Mouse (Mus musculus) intestine, embryonic 16.5 days (tissue): ENCODE measurements around the gene Tcf15. TPM values are rescaled to one million over a fixed set of nuclear protein-coding genes. Genes with fewer than 3 reads are reported as not detected.

Experiments
- ATAC-seq: fragments of 200-750 bp; cut with Nextera tagmentation; 2 replicates; pipeline ENCODE4 v1.8.0; 2017; ENCODE audit warnings: moderate TSS enrichment, moderate library complexity
- H3K27ac ChIP-seq: fragments of 300-500 bp; sonication (generic); 2 replicates; pipeline ENCODE4 v1.5.1; 2014; ENCODE audit warnings: mild to moderate bottlenecking, low read length
- H3K27me3 ChIP-seq: fragments of 300-500 bp; sonication (generic); replicated peaks from 2 replicates; pipeline ENCODE4 v1.6.1; 2014; ENCODE audit warnings: low read length, control low read depth, mixed read lengths; ENCODE audit not compliant: control insufficient read depth, insufficient read depth
- H3K36me3 ChIP-seq: fragments of 300-500 bp; sonication (generic); 2 replicates; pipeline ENCODE4 v1.6.1; 2014; ENCODE audit warnings: low read length, control low read depth; ENCODE audit not compliant: control insufficient read depth, insufficient read depth
- H3K4me1 ChIP-seq: fragments of 300-500 bp; sonication (generic); 2 replicates; pipeline ENCODE4 v1.6.1; 2014; ENCODE audit warnings: low read length, control low read depth, mixed read lengths; ENCODE audit not compliant: control insufficient read depth, insufficient read depth
- H3K4me2 ChIP-seq: fragments of 300-500 bp; sonication (generic); 2 replicates; pipeline ENCODE4 v1.6.1; 2014; ENCODE audit warnings: low read depth, low read length, control low read depth
- H3K4me3 ChIP-seq: fragments of 300-500 bp; sonication (generic); 2 replicates; pipeline ENCODE4 v1.5.1; 2014; ENCODE audit warnings: mild to moderate bottlenecking, low read length
- H3K9ac ChIP-seq: fragments of 300-500 bp; sonication (generic); 2 replicates; pipeline ENCODE4 v1.6.1; 2014; ENCODE audit warnings: low read depth, low read length
- H3K9me3 ChIP-seq: fragments of 300-500 bp; sonication (generic); 2 replicates; pipeline ENCODE4 v1.6.1; 2016; ENCODE audit warnings: low read length, control low read depth; ENCODE audit not compliant: control insufficient read depth
- WGBS: fragments of 180-500 bp; shearing (Covaris S2); extraction: QIAGEN DNeasy Blood & Tissue Kit; methylation state at CpG from one replicate; pipeline ENCODE4 v1.1.7; 2014; 5-methylcytosine and 5-hydroxymethylcytosine counted together
- polyA plus RNA-seq: library from polyadenylated mRNA; unstranded; fragments of >200 nt; fragmentation: Nextera tagmentation; extraction: Ambion mirVana; gene quantifications from 2 replicates; pipeline ENCODE4 v1.2.1, GENCODE M21; 2015

Gene Tcf15
- polyA plus RNA-seq, 1 experiment from 2014 or later: 6.5 TPM

DNA sequence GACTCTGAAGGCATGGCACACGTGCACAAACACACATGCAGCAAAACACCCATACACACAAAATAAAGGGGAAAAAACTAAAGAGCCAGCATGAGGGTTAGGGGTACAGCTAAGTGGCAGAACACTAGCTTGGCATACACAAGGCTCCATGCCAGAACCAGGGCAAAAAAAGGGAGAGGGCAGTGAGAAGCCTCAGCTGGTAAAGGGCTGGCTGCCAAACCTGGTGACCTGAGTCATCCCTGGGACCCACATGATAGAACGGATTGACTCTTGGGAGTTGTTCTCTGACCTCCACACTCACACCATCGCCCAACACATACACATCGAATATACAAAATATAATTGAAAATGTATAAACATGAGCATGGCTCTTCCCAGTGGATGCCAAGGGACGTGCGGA, 33.3 kb downstream of the Tcf15 start:
- H3K4me2 ChIP-seq: no peak overlapping the region
- no peaks in the 10 kb centered on the region for H3K27me3 ChIP-seq
- no peak overlapping the region for H3K27ac ChIP-seq
- H3K9me3 ChIP-seq: no peaks in the 10 kb centered on the region
- no peaks in the 10 kb centered on the region for H3K4me1 ChIP-seq
- H3K4me3 ChIP-seq: no peak overlapping the region
- ATAC-seq: no peak
- H3K9ac ChIP-seq: no peak overlapping the region
- H3K36me3 ChIP-seq: no peaks in the 10 kb centered on the region
- WGBS: 85% methylated on average over 6 of the region's 6 CpGs

DNA sequence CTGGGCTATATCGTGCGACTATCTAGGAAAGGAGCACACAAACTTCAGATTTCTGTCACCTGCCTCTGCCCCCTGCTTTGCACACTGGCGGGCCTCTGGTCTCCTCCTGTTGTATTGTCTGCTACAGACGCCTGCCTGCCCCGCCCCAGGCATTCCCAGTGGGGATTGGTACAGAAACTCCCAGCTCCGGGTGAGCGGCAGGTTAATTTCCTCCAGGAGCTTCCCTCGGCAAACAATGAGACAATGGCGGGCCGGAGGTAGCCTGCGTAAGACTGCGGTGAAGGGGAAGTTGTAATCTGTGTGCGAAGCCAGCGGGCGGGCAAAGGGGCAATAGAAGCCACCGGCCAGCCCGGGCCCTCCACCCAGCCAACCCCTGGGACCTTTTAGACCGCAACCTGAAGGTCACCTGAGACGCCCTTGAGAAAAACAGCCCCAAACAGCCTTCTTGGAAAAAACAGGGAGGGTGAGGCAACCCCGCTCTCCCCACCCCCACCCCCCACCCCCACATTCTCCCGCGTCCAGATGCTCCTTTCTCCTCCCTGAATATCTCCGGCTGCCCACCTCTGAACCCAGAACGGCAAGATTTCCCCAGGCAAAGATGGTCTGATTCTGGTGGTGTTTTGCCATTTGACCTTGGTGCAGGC, 33.9 kb downstream of the Tcf15 start:
- Histone ChIP-seq H3K4me1 (no peaks in the 10 kb centered on the region), H3K9ac (no peak overlapping the region), H3K4me2 (peak overlapping the region; percentile 51), H3K27me3 (no peaks in the 10 kb centered on the region), H3K4me3 (peak overlapping the region; percentile 26), H3K27ac (no peak overlapping the region), H3K9me3 (no peaks in the 10 kb centered on the region), H3K36me3 (no peaks in the 10 kb centered on the region)
- peak; percentile 81 for ATAC-seq
- WGBS: 14% methylated on average over 23 of the region's 24 CpGs

DNA sequence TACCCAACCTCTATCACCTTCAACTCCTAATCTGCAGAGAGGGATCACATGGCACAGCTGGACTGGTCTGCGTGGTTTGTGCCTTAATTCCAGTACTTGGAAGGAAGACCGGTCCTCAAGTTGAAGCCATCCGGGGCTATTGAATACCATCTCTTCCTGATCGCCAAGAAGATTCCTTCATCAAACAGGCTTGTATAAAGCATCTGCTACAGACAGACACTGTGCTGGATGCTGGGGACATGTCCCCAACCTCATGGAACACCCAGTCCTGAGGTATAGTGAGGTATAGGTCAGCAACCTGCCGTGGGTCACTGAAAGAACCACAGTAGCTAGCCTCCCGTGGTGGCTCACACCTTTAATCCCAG, 34.4 kb downstream of the Tcf15 start:
- WGBS: 83% methylated on average over 6 of the region's 6 CpGs
- Histone ChIP-seq H3K36me3 (no peaks in the 10 kb centered on the region), H3K4me2 (peak overlapping the region; percentile 51), H3K9me3 (no peaks in the 10 kb centered on the region), H3K9ac (no peak overlapping the region), H3K27ac (no peak overlapping the region), H3K27me3 (no peaks in the 10 kb centered on the region), H3K4me1 (no peaks in the 10 kb centered on the region), H3K4me3 (no peak overlapping the region)
- no peak for ATAC-seq

DNA sequence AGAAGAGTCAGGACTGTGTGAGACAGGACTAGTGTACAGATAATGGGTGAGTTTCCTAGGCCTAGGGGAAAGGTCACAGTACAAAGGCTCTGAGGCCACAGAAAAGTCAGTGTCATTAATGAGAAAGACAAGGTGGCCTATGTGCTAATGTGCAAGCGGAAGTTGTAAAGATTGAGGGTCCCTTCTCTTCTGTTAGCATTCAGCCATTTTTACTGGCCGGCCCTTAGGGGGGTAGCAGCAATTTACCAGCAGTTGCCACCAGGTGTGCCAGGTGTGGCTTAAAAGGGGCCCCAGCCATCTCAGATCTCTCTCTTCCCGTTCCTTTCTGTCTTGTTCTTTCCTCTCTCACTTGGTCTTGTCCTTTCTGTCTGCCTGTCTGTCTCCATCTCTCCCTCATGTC, 35.0 kb downstream of the Tcf15 start:
- Histone ChIP-seq H3K27me3 (no peaks in the 10 kb centered on the region), H3K4me1 (no peaks in the 10 kb centered on the region), H3K4me2 (no peak overlapping the region), H3K9me3 (no peaks in the 10 kb centered on the region), H3K4me3 (no peak overlapping the region), H3K27ac (no peak overlapping the region), H3K9ac (no peak overlapping the region), H3K36me3 (no peaks in the 10 kb centered on the region)
- 88% methylated on average over 3 of the region's 3 CpGs for WGBS
- ATAC-seq: no peak

DNA sequence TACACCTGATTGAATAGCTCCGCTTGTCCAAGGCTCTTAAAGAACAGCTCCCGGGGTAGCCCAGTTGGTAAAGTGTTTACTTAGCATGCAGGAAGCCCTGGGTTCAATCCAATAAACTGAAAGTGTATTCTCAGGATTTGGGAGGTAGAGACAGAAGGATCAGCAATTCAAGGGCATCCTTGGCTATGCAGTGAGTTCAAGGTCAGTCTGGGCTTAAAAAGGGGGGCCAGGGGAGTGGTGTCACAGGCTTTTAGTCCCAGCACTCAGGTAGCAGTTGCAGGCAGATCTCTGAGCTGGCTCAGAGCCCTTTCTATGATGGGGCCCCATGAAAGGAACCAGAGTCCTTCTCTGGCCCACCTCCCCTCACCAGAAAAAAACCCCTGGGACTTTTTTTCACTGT, 35.9 kb downstream of the Tcf15 start:
- Histone ChIP-seq H3K27ac (no peak overlapping the region), H3K4me2 (no peak overlapping the region), H3K4me1 (no peaks in the 10 kb centered on the region), H3K9ac (no peak overlapping the region), H3K9me3 (no peaks in the 10 kb centered on the region), H3K36me3 (no peaks in the 10 kb centered on the region), H3K4me3 (no peak overlapping the region), H3K27me3 (no peaks in the 10 kb centered on the region)
- WGBS: 77% methylated on average over 2 of the region's 2 CpGs
- ATAC-seq: no peak

DNA sequence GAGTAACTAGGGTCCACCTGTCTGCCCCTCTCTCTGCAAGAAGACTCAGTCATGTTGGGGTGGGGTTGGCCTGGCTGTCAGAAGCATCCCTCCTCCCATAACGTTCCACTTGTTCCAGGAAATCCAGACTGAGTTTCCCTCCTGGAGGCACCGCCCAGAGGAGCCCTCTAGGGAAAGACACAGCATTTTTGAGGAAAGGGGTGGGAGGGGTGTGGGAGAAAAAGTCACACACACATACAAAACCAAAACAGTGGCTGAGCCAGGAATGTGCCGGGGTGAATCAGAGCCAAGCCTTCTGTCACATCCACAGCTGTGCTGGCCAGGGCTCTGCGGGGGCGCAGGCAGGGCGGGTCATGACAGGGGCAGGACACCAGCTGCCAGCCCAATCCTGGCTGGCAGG, 37.0 kb downstream of the Tcf15 start:
- Histone ChIP-seq H3K9me3 (no peaks in the 10 kb centered on the region), H3K4me2 (no peak overlapping the region), H3K4me1 (no peaks in the 10 kb centered on the region), H3K4me3 (no peak overlapping the region), H3K36me3 (no peaks in the 10 kb centered on the region), H3K27ac (no peak overlapping the region; the same call in 1 of the 2 replicates), H3K27me3 (no peaks in the 10 kb centered on the region), H3K9ac (no peak overlapping the region)
- 48% methylated on average over 6 of the region's 6 CpGs for WGBS
- ATAC-seq: peak; percentile 76

DNA sequence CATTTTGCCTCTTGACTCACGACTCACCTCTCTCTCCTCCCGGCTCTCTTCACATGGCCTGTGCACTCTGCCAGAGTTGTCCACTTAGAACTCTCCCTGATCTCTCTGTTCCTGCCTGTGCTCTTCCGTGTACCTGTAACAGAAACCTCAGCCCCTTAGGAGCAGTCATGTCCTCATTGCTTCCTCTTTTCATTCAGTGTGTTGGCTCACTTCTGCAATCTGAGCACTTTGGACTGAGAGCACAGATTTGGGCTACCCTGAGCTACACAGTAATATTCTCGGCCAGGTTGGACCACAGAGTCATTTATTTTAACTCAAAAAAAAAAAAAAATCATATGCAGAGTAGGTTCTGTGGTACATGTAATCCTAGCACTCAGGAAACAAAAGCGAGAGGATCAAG, 43.8 kb downstream of the Tcf15 start:
- no peaks in the 10 kb centered on the region for H3K27me3 ChIP-seq
- no peaks in the 10 kb centered on the region for H3K4me1 ChIP-seq
- ATAC-seq: no peak
- no peak overlapping the region for H3K9ac ChIP-seq
- no peaks in the 10 kb centered on the region for H3K36me3 ChIP-seq
- no peak overlapping the region for H3K4me3 ChIP-seq
- H3K27ac ChIP-seq: no peak overlapping the region
- no peak overlapping the region for H3K4me2 ChIP-seq
- H3K9me3 ChIP-seq: no peaks in the 10 kb centered on the region
- WGBS: 74% methylated on average over 5 of the region's 5 CpGs

DNA sequence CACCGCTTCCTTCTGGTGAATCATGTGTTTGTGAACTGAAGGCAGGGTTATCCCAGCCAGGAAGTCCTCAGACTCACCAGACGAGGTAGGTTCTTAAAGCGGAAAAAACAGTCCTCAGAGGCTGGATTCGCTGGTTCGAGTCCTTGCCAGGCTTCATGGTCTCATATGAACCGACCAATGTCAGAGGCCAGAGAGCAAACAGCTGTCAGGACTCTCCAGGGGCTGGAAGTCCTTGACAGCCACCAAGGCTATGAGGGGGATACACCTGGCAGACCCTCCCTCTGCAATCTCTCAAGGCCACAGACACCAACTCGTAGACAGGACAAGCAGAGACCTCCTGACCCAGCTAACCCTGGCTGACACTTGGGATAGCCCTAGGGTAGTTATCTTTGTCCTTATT, 45.9 kb downstream of the Tcf15 start:
- Histone ChIP-seq H3K4me2 (no peak overlapping the region), H3K9me3 (no peaks in the 10 kb centered on the region), H3K9ac (no peak overlapping the region), H3K27me3 (no peaks in the 10 kb centered on the region), H3K4me1 (no peaks in the 10 kb centered on the region), H3K36me3 (no peaks in the 10 kb centered on the region), H3K4me3 (no peak overlapping the region), H3K27ac (no peak overlapping the region)
- no peak for ATAC-seq
- 60% methylated on average over 7 of the region's 7 CpGs for WGBS

DNA sequence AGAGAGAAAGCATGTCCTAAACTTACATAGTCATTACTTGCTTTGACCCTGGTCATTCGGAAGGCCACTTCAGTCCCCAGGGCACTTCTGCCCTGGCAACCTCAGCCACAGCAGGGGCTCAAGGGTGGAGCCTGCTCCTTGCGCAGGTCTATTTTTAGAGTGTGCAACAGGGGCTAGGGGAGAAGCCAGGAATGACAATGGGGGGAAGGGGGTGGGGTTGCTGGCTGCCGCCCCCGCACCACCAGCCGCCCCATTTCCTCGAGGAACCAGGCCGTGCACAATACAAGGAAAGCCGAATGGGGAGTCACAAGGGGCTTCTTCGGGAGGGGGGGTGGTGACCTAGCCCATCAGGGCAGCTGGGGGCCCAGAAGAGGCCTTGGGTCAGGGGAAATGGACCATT, 46.3 kb downstream of the Tcf15 start:
- Histone ChIP-seq H3K27me3 (no peaks in the 10 kb centered on the region), H3K4me3 (no peak overlapping the region), H3K27ac (no peak overlapping the region), H3K9me3 (no peaks in the 10 kb centered on the region), H3K4me2 (no peak overlapping the region), H3K4me1 (no peaks in the 10 kb centered on the region), H3K36me3 (no peaks in the 10 kb centered on the region), H3K9ac (no peak overlapping the region)
- WGBS: 68% methylated on average over 9 of the region's 9 CpGs
- no peak for ATAC-seq

DNA sequence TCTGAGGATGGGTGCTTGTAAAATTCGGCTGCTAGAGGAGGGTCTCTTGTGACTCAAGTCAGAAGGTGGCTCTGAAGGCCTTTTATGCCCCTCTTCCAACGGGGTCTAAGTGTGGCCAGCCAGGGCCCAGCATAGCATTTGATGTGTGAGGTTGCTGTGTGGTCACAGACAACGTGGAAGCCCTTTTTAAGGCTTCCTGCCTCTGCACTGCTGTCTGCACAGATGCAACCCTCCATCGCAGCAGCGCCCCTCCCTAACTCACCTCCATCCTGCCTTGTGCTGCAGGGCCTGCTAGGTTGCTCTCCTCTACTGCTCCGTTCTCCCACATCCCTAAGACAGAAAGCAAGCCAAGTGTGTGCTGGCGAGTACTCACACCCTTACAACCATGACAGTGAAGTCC, 46.8 kb downstream of the Tcf15 start:
- no peak for ATAC-seq
- H3K9me3 ChIP-seq: no peaks in the 10 kb centered on the region
- no peak overlapping the region for H3K4me2 ChIP-seq
- H3K27ac ChIP-seq: no peak overlapping the region; the same call in 1 of the 2 replicates
- no peaks in the 10 kb centered on the region for H3K27me3 ChIP-seq
- no peaks in the 10 kb centered on the region for H3K4me1 ChIP-seq
- no peak overlapping the region for H3K9ac ChIP-seq
- 65% methylated on average over 7 of the region's 7 CpGs for WGBS
- no peak overlapping the region for H3K4me3 ChIP-seq
- no peaks in the 10 kb centered on the region for H3K36me3 ChIP-seq
